Mouse (Mus musculus) G1E (cell line): ENCODE data around the gene Cblb.

Source experiments
- CTCF ChIP-seq: IDR thresholded peaks from 2 replicates; pipeline ENCODE4 v1.5.1; 2012; ENCODE audit warnings: low read depth, low read length, inconsistent platforms, mixed read lengths
- POLR2AphosphoS5 ChIP-seq: IDR thresholded peaks from 2 replicates; pipeline ENCODE4 v1.6.1; 2012; ENCODE audit warnings: low read depth, low read length, inconsistent platforms; ENCODE audit not compliant: insufficient replicate concordance
- TAL1 ChIP-seq: conservative IDR thresholded peaks from 2 replicates; pipeline ENCODE4 v1.6.1; 2012; ENCODE audit warnings: low read depth, low read length, inconsistent platforms, mixed read lengths

DNA sequence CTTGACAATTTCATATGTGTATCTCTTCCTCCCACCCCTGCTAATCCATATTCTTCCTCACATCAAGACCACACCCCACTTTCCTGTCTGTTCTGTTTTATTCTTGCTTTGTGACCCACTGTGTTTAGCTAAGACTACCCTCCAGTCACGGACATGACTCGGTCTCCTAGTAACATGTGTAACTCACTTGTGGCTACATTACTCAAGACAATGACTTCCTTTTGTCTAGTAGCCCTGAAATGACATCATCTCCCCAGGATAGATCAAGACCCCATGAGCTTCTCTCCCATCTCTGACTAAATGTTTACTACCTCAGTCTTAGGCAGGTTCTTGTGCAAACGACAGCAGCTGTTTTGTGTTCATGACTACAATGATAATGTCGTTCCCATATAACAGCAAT, 191.9 kb downstream of the Cblb start:
- no peak for TF ChIP-seq POLR2AphosphoS5
- no peak for TF ChIP-seq CTCF
- TF ChIP-seq TAL1: no peak
